In genomic region chr7:63879583-63879982, GRCm38 (mm10) we compare ENCODE assay signal across 17 mouse cellular contexts. TPM values are rescaled to one million over a fixed set of nuclear protein-coding genes. Genes with fewer than 3 reads are reported as not detected.
DNase-seq lines count a peak whose midpoint lies in the region; TF ChIP-seq lines count a peak whose summit lies in the region.
"Had no signal": no experiment of that assay in that cellular context is flagged by ENCODE, and none has a peak within 500 bp of the region (broad histone marks: within the 10 kb centered on the region; RNA-seq: fewer than 3 reads in every experiment).

No protein-coding gene starts in this region.

- no peak overlapping the region for H3K27ac ChIP-seq in left cerebral cortex, adult 2 months
- H3K27ac ChIP-seq: hindbrain, embryonic 10.5 days; lung, embryonic 15.5 days; neural tube, embryonic 15.5 days had no signal

- no peak for TF ChIP-seq POLR2A in brain, embryonic 14.5 days (IDR thresholded peaks at IDR 0.05; ENCODE audit: borderline replicate concordance, extremely low read depth, insufficient read depth, insufficient read length, poor library complexity, severe bottlenecking)

- no peak for TF ChIP-seq CTCF in left cerebral cortex, adult 2 months (IDR thresholded peaks at IDR 0.05)
- TF ChIP-seq CTCF in brain, embryonic 14.5 days (IDR thresholded peaks at IDR 0.05; ENCODE audit: borderline replicate concordance, extremely low read depth, insufficient read depth, insufficient read length): no peak

- intact Hi-C loops in heart, postnatal 36 days (cut with DNase I): no loop called here
- intact Hi-C loops in left cerebral cortex, postnatal 10 days (cut with DNase I): no loop called here
- intact Hi-C loops in left cerebral cortex, adult 2 months (cut with DNase I): no loop called here

- peak; percentile 71 for DNase-seq in cerebellum, adult 9-10 months
- DNase-seq in cerebellum, adult 8-10 months: no peak
- DNase-seq in heart, adult 11 months: peak; percentile 94
- no peak for DNase-seq in heart, postnatal 36 days
- peak; percentile 53 to 56 for DNase-seq in left cerebral cortex, postnatal 10 days (ENCODE audit: extremely low spot score in 1 of 2, low spot score in 2 of 2)
- DNase-seq in left cerebral cortex, adult 2 months (ENCODE audit: extremely low spot score in 1 of 2, low spot score in 2 of 2): no peak
- DNase-seq in brain, embryonic 14.5 days (ENCODE audit: low read depth): peak; percentile 40
- no peak for DNase-seq in B cell, adult 2 months
- DNase-seq: layer of hippocampus, postnatal 36 days; retina, postnatal 1 day had no signal

- H3K4me3 ChIP-seq in left cerebral cortex, adult 2 months: no peak overlapping the region
- H3K4me3 ChIP-seq: hindbrain, embryonic 10.5 days; lung, embryonic 15.5 days; neural tube, embryonic 15.5 days had no signal

RNA-seq across cellular contexts. Expression of gene E030018B13Rik, which starts 37.1 kb away (rescaled TPM):
- not detected for total RNA-seq in heart, postnatal 36 days (2021)
- not detected for total RNA-seq in left cerebral cortex, postnatal 10 days (2021)
- total RNA-seq in left cerebral cortex, adult 2 months (2021): not detected
- not detected in 2 replicates for polyA plus RNA-seq in brain, embryonic 14.5 days (2012; rRNA removed)
- total RNA-seq: layer of hippocampus, postnatal 36 days; megakaryocyte, adult 5-6 weeks had no signal
- polyA plus RNA-seq: hindbrain, embryonic 10.5 days; intestine, postnatal 0 days; liver, adult 2 months; neural tube, embryonic 15.5 days; Patski had no signal

RNA-seq across cellular contexts. Expression of gene Klf13, which starts 59.1 kb away (rescaled TPM):
- total RNA-seq in heart, postnatal 36 days (2021): 10 to 100 TPM; 49.2 to 58.7 TPM
- total RNA-seq in left cerebral cortex, postnatal 10 days (2021): 100 to 1,000 TPM; 148 to 154 TPM
- 100 to 1,000 TPM; 179 to 199 TPM for total RNA-seq in left cerebral cortex, adult 2 months (2021)
- polyA plus RNA-seq in brain, embryonic 14.5 days (2012; rRNA removed): 12.4 and 19.8 TPM in 2 replicates

Comparison
In these comparisons a context has a peak if more than half of its experiments do, and no peak if none do; other contexts are left out.
1. DNase-seq: peak in cerebellum, adult 9-10 months (single experiment), heart, adult 11 months (single experiment), left cerebral cortex, postnatal 10 days (2 of 2) and brain, embryonic 14.5 days (single experiment); none in cerebellum, adult 8-10 months (single experiment), heart, postnatal 36 days (0 of 2), left cerebral cortex, adult 2 months (0 of 2) and B cell, adult 2 months (0 of 2).